Mouse (Mus musculus) layer of hippocampus, adult 8-10 months (tissue): ENCODE measurements around the gene Phykpl. TPM values are rescaled to one million over a fixed set of nuclear protein-coding genes. Genes with fewer than 3 reads are reported as not detected.
"Not testable (repeated sequence)": the region's sequence is repeated elsewhere in the genome, so short reads cannot be mapped to it uniquely, and the experiment has no call there.

Experiments
- DNase-seq, 2 experiments: peaks; one replicate each; pipeline ENCODE4 v3.0.0; 2022; ENCODE audit warnings: low spot score in 2 of 2
- total RNA-seq, 4 experiments: library from RNA; stranded (reverse); gene quantifications; 2 replicates each; pipeline ENCODE4 v1.2.4; 2022

Gene Phykpl
- total RNA-seq, 4 experiments from 2014 or later, result 7.9 to 10.2 (median 8.9) TPM

- no peak for DNase-seq
Observed at GRCm38 (mm10) chr11:51586411-51586810, 1.9 kb downstream of the Phykpl start.

DNA sequence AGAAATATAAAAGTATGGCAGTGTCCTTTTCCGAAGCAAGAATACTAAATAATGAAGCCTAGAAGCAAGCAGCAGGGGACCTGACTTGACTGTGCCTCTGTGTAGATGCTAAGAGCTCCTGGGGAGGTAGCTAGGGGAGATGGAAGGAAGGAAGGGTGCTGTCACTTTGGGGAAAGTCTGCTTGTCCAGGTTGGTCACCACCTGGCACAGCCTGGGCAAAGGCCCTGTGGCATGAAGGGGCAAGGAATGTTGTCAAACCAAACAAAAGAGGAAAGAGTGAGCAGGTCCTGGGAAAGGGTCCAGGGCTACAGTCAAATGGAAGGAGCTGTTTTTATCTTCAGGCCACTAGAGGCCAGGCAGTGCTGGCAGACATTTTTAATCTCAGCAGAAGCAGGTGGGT is 2.5 kb downstream of the Phykpl start:
- DNase-seq, result no peak

DNA sequence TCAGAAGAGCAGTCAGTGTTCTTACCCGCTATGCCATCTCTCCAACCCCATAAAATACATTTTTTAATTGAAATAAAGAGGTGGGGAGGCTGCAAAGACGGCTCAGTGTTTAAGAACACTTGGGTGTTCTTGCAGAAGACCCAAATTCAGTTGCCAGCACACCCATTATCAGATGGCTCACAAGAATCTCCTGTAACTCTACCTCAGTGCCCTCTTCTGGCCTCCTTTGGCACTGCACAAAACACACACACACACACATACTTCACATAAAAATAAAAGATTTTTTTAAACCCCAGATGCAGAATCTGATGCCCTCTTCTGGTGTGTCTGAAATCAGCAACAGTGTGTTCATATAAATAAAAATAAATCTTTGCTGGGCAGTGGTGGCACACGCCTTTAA is 4.3 kb downstream of the Phykpl start:
- no peak for DNase-seq

- DNase-seq, result no peak
Observed at GRCm38 (mm10) chr11:51590002-51590401, 5.4 kb downstream of the Phykpl start.

DNA sequence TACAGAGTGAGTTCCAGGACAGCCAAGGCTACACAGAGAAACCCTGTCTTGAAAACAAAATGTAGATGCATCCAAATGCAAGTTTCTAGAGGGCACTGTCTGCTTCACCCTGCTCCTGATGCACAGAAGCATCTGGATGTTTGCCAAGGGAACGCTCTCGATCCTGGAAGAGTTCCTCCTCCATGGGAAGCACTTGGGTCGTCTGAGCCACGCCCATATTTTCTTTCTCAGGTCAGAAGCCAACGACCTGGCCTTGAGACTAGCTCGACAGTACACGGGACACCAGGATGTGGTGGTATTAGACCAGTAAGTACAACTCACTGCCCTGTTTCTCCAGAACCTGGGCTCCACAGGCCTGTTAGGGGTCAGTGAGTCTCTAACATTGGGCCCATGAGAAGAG is 6.6 kb downstream of the Phykpl start:
- DNase-seq, result no peak

- no peak for DNase-seq
Observed at GRCm38 (mm10) chr11:51591915-51592314, 7.4 kb downstream of the Phykpl start.

DNA sequence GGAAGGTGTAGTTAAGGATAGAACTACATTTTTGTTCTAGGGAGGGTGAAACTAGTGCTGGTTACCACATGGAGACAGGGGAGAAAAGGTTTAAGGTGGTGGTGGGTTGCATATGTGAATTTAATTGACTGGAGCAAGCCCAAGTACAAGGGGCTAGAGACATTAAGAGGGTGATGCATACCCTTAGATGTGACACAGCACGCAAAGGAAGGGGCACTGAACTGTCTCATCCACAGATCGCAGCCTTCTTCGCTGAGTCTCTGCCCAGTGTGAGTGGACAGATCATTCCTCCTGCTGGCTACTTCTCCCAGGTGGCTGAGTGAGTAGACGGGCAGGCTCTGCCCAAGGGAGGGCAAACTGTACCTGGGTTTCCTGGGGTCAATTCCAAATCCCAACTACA is 8.8 kb downstream of the Phykpl start:
- DNase-seq, result no peak

GRCm38 (mm10) chr11:51593849-51594248 is 9.3 kb downstream of the Phykpl start:
- DNase-seq, result no peak

- DNase-seq, result no peak
Observed at GRCm38 (mm10) chr11:51594715-51595350, 10.3 kb downstream of the Phykpl start.

DNA sequence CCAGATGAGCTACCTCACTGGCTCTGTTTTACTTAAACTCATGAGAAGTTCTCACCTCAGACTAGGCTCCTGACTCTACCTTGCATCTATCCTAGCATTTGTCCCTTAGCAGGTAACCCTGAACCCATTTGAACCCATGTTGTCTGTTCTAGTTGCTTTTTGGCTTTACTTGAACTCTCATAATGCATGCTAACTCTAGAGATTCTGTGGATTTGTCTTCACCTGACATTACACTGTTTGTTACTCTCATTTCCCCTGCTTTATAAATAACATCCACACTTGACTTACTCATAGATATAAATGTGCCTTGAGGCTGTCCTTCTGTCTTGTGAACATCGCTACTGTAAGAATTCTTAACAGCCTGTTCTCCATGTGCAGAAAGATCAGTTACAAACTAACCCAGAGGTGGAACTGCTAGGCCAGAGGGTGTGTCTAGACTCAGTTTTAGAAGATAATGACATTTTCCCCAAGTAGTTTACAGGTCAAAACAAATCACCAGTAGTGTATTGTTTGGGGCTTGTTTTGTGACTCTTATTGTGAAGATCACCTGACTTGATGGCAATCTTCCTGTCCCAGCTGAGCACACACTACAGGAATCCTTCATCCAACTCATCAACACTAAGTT is 11.0 kb downstream of the Phykpl start:
- DNase-seq, result no peak

- no peak for DNase-seq
Observed at GRCm38 (mm10) chr11:51597553-51597952, 13.0 kb downstream of the Phykpl start.

DNA sequence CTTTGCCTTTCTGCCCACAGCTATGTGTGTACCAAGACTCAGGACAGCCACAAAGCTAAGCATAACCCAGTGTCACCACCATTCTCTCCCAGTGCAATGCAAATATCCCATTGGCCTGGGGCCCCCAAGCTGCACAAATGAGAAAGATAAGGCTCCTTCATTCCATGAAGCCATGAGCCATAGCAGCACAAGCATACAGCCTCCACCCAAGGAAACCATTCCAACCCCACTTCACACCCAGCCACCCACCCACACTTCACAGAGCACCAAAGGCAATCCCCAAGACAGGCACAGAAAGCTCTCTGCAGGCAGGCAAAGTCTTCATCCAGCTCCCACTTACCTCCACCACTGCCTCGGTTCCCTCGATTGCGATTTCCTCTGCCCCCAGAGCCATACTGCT is 17.7 kb downstream of the Phykpl start:
- DNase-seq, result no peak

DNA sequence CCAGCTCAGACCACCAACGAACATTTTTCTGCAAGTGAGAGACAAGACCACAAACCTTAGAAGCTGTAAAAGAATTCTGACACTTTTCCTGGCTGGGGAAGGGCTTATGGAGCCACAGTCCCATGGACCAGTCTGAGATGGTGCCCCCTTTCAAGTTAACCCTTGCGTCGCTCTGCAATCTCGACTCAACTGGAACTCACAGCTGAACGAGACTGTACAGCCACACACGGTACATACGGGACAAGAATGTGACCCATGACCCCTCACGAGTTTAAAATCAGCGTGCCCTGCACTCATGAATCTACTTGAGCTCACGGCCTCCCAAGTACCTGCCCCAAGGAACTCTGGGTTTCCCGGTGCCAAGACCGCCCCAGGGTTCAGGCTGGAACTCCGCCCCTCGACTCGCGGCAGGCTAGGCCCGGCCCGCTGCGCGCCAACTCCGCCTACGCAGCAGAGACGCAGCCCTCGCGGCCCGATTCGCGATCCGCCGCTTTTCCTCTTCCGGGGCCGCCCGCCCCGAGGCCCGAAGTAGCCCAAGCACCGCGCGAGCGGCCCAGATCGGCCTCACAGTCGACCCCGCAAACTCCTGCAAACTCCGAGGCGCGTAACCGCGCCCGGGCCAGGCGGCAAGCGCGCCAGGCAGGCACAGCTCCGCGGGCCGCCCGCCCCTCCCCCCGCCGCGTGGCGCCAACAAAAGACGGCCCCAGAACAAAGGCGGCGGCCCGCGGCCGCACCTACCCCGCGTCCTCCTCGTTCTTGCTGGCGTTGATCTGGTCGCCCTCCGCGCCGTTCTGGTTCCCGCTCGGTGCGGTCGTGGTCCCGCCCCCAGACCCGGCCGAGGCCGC is 21.3 kb downstream of the Phykpl start:
- peak; percentile 58 to 78 for DNase-seq

- peak; percentile 97 to 99 for DNase-seq
Observed at GRCm38 (mm10) chr11:51606447-51607095, 22.0 kb downstream of the Phykpl start, which contains the start of gene Hnrnpab. Gene Hnrnpab (minus strand): TSS chr11:51606847.

- DNase-seq, result no peak
Observed at GRCm38 (mm10) chr11:51607096-51607738, 22.7 kb downstream of the Phykpl start.

- DNase-seq, result no peak
Observed at GRCm38 (mm10) chr11:51609266-51609909, 24.8 kb downstream of the Phykpl start.

DNA sequence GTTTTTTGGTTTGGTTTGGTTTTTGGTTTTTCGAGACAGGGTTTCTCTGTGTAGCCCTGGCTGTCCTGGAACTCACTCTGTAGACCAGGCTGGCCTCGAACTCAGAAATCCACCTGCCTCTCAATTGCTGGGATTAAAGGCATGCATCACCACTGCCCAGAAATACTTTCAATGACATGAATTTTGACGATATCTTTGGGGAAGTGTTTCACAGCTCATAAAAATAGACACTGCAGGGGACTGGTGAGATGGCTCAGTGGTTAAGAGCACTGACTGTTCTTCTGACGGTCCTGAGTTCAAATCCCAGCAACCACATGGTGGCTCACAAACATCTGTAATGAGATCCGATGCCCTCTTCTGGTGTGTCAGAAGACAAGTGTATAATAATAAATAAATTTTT is 25.4 kb downstream of the Phykpl start:
- DNase-seq, result not testable (repeated sequence)

GRCm38 (mm10) chr11:51614256-51614655 is 29.7 kb downstream of the Phykpl start:
- DNase-seq, result no peak

DNA sequence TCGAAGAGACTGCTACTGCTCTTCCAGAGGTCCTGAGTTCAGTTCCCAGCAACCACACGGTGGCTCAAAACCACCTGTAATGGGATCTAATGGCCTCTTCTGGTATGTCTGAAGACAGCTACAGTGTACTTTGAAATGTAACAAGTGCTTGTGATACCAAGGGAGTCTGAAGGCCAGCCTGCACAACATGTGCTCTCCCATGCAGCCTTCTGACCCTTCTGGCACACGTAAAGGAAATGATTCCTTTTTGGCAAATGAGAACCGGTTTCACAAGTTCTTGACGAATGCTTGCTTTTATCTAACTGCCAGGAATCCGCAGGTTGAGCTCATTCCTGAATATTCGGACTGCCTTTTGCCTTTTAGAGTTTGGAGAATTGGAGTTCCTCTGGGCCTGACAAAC is 30.6 kb downstream of the Phykpl start:
- no peak for DNase-seq

DNA sequence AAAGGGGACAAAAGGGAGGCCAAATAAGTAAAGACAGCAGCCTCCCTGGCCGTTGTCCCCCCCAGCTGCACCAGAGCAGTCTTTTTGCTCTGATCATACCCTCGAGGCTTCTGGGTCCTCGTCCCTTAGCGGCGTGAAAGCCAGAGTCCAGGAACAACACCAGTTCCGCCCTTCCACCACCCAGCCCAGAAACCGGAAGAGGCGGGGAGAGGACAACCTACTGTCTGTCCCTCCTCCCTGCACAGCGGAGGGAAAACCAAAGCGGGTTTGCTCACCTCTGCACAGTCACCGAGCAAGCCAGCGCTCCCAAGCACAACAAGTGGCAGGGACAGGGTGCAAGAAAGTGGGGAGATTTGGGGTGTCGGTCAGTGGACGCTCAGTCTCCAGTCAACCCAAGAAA is 31.0 kb downstream of the Phykpl start:
- DNase-seq, result no peak

DNA sequence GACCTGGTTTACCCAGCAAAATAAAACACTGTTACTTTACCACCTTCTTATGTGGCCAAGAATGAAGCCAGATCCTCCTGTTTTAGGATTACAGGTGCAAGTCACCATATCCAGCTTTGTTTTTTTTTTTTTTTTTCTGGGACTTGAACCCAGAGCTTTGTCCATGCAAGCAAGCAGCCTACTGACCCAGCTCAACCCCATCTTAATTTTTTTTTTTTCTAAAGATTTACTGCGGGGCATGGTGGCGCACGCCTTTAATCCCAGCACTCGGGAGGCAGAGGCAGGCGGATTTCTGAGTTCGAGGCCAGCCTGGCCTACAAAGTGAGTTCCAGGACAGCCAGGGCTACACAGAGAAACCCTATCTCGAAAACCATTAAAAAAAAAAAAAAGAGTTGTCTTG is 31.6 kb downstream of the Phykpl start:
- DNase-seq, result not testable (repeated sequence)
